Mouse (Mus musculus): ENCODE data around the gene Bank1. TPM values are rescaled to one million over a fixed set of nuclear protein-coding genes. Genes with fewer than 3 reads are reported as not detected.

The Bank1 gene
- total RNA-seq, 2 experiments from 2014 or later = 3.4 TPM; not detected in 1

DNA sequence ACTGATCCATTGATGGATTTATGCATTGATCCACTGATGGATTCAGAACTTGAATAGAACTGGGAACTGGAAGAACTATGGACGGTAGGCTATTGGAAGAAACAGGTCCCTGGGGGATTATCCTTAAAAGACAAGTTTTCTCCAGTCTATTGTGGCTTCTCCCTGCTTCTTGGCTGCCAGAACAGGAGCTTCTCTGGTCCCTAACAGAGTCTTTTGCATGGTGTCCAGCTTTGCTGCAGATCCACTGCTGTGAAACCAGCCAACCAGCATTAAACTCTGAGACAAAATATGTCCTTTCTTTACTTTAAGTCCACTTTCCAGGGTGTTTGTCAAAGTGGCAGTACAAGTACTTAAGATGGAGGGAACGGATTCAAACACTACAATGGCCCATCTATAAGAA lies 178.7 kb downstream of the Bank1 start:
- no peak for ATAC-seq (replicated peaks; ENCODE audit: low FRiP score, poor library complexity, severe bottlenecking)

DNA sequence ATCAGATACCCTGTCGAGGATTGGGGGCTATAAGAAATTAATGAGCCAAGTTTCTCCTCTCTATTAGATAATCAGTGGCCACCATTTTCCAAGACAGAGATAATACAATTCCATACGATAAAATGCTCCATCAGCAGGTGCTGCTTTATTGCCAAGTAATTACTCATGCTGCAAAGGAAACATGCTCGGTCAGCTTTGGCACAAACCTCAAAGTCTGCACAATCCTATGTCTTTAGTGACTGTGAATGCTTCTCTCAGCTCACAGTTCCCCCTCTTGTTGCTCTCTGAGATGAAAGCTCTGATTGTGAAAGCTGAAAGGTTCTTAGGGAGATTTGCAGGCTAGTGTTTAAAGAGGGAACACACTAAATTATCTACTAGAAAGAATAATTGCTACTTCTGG lies 193.9 kb downstream of the Bank1 start:
- ATAC-seq (replicated peaks; ENCODE audit: low FRiP score, poor library complexity, severe bottlenecking) = no peak

DNA sequence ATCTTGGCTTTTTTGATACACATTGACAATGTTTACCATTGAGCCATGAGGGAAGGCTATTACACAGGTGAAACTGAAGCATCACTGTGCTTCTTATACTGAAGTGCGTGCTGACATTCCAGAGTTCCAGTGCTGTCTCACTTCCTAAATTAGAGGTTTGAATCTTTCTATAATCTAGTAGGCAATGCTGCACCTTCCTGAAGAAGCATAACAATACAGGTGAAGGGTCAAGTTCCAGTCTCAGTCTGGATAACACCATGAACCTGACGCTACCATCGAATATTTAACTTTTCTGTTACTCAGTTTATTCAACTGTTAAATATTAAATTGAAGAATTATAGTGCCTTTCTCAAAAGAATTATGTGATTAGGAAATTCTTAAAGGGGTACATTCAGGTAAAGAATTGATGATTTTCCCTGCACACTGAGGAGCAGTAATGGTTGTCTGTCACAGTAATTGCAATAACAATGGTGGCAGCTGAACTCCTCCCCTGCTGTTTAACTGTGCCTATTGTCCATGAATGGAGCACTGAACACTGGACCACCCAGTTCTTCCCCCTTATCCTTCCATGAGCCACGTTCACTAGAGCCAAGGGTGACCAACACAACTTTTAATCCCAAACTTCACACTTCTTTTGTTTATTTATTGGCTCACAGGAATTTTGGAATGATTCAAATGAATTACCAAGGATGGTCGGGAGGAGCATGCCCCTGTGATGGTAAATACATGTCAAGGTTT lies 210.2 kb downstream of the Bank1 start:
- no peak for ATAC-seq (replicated peaks; ENCODE audit: low FRiP score, poor library complexity, severe bottlenecking)

DNA sequence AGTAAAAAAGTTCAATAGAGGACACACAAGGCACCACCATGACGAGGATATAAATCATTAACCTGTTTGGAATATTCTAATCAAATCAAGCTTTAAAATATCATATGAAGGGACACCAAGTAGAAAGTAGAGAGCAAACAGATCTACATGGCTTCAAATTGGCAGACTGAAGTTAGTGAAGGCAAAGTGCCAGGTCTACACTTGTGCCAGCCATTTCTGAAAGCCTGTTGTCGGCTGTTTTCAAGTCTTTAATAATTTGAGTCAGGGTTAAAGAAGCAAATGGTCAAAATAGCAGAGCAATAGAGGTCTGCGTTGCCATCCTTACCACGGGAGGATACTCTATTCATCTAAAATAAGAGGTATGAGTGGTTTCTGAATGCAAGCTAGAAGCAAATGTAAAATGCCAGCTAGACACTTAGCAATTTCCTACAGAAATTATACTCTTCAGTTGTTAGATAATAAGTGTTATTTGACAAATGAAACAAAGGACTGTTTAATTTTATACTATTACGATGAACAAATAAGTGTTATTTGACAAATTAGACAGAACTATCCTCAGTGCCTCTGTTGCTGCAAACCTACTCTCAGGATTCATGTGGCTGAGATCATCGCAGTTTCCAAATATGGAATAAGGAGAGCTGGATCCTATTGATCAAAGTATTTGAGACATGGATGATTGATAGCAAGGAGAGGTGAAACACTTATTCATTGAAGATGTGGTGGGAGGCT lies 216.3 kb downstream of the Bank1 start:
- no peak for ATAC-seq (replicated peaks; ENCODE audit: low FRiP score, poor library complexity, severe bottlenecking)

DNA sequence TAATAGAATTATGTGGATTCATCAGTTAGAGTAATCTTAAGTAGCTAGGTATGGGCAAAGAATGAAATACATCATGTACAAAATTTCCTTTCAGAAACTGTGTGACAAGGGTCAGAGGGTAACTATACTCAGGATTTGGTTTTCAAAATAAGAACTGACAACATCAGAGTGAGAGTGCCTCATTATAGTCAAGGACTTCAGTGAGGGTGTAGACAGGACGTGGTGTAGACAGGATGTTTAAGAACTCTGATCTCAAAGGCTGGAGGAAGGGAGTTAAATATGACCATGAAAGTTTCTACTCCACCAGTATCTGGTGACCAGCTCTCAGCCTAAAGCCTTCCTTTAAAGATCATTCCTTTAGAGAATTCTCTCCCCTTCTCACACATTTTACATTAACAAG lies 219.4 kb downstream of the Bank1 start:
- ATAC-seq (replicated peaks; ENCODE audit: low FRiP score, poor library complexity, severe bottlenecking) = no peak

DNA sequence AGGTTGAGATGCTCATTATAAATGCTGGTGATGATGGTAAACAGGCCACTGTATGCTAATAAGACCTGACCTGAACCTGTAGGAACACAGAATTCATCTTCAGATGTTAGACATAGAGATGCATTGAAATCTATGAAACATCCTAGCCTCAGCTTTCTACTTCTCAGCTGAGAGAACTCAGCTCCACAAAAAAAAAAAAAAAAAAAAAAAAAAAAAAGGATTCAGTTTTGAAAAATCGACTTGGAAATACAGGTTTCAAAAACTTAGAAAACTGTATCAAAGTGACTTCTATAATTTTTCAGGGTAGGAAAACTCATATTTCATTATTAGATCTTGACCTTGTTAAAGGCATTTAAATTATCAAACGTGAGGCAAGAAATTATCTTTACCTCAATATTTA lies 222.5 kb downstream of the Bank1 start:
- no peak for ATAC-seq (replicated peaks; ENCODE audit: low FRiP score, poor library complexity, severe bottlenecking)

DNA sequence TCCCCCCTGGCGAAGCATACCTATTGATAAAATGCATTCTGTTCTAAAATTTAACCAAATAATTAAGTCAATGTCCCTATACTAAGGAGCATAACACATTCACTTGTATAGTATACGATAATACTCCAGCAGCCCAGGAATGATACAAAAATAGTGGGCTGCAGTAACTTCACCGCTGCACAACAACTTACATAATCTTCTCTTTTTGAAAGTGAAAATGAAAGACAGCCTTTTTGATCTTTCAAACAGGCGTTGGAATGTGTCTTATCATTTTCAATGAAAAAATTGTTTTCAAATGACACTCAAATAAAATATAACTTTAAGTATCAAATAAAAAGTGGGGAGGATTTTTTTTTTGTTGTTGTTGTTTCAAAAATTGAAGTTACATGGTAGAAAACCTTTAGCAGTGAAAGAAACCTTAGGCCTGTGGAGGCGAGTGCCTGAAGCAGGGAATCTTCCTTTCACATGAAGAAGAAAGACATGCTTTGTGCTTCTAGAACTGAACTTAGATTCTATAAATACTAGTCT lies 224.8 kb downstream of the Bank1 start:
- no peak for ATAC-seq (replicated peaks; ENCODE audit: low FRiP score, poor library complexity, severe bottlenecking)

DNA sequence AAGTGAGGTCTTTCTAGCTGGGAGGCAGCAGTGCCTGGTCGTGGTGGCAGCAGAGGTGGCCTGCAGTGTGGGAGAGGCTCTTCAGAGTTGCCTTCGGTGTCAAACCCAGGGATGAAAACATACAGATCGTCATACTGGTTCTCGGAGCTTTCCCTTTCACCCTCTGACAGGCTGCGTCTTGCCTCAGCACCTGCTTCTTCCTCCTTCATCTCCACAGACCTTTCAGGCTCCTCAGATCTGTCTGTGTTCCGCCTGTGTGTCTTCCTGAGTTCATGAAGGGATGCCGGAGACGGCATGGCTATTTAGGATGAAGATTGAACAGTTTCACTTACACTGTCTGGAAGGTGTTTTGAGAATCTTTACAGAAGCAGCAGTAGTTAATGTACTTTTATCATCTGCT lies 225.6 kb downstream of the Bank1 start:
- no peak for ATAC-seq (replicated peaks; ENCODE audit: low FRiP score, poor library complexity, severe bottlenecking)

DNA sequence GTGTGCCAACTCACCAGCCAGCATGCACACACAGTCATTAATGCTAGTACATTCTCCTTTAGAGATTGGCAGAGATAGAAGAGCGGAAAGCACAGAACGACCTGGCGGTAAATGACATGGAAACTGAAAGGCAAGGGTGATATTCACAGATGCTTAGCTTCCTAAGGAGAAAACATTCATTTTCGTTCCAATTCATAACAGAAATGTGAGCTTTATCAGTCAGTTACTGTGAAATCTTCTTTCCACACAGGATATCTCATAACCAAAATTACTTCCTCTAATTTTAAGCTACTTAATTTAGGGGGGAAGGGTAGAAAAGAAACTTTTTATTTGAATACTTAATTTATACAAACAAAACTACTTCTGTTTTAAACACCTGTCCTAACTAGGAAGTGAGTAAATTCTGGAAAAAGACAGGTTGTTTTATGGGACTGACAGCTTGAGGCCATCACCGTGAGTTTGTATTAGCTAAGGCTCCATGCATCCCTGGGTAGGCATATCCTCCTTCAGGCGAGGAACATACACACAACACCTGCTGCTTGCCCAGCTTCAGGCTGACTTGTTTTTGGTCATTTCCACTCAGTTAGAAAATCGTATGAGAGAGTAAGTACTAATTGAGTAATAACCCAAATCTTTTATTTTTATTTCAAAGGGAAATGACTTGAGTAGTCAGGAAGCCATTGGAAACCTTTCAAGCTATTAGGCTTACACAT lies 238.8 kb downstream of the Bank1 start:
- no peak for ATAC-seq (replicated peaks; ENCODE audit: low FRiP score, poor library complexity, severe bottlenecking)

DNA sequence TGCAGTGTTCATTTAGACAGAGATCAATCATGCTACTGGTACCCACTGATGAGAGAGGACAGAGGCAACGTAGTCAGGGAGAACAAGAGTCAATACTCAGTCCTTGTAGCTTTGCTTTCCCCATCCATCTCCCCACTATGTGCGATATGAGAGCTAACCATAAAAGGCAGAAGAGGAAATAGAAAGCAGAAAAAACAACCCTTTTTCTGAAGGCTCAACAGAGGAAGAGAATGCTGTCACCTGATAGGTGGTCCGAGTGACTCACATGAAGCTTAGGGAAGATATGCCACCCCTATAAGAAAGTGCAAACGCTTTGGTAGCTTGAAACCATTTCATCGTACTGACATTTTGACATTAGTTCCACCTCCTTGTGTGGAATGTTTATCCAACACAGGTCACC lies 239.4 kb downstream of the Bank1 start:
- no peak for ATAC-seq (replicated peaks; ENCODE audit: low FRiP score, poor library complexity, severe bottlenecking)

DNA sequence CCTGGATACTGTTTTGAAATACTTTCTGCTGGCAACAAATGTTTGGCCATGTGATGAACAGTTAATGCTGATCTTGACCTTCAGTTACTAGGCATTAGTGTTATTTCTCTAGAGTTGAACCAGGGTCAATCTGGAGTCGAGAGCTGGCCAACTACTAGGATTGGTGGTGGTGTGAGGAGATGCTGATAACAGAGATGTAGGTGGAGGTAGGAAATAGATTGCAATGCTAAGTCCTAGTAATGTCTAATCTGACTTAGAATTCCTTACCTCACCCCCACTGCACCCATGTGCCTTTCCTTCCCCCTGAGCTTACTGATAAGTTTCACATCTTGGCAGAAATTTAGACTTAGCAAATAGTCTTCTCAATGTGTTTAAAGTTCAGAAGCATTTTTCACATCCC lies 240.8 kb downstream of the Bank1 start:
- no peak for ATAC-seq (replicated peaks; ENCODE audit: low FRiP score, poor library complexity, severe bottlenecking)

DNA sequence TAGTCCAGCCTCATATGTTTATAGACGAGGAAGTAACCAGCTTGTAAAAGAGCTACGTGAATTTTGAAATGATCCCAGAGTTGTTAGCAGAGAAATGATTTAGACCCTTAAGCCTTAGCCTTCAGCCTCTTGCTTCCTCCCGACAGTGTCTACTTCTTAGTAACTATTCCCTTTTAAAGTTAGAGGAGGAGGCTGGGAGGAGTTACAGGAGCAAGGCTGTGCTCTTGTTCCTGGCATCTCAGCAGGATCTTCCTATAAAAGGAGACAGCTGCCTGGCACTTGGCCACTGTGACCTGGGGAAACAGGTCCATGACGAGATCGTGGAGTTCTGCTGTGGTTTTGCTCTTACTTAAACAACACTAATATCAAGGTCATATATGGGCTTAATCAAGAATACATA lies 241.8 kb downstream of the Bank1 start:
- ATAC-seq (replicated peaks; ENCODE audit: low FRiP score, poor library complexity, severe bottlenecking) = no peak

DNA sequence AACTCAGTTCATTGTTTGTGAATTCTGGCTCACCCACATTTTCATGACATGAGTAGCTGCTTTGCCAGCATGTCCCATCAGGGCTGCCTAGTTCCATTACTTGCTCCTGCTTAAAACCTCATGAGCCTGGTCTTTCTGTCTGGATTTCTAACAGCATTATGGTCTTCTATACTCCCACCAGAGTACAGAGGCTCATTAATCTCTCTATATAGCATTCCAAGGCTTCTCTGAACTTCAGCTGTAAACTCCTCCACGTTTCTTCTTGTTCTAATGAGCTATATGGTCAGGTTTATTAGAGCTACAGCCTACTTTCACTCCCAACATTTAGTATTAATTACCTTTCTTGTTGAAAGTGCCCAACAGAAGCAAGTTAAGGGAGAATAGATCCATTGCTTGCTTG lies 244.6 kb downstream of the Bank1 start:
- no peak for ATAC-seq (replicated peaks; ENCODE audit: low FRiP score, poor library complexity, severe bottlenecking)

DNA sequence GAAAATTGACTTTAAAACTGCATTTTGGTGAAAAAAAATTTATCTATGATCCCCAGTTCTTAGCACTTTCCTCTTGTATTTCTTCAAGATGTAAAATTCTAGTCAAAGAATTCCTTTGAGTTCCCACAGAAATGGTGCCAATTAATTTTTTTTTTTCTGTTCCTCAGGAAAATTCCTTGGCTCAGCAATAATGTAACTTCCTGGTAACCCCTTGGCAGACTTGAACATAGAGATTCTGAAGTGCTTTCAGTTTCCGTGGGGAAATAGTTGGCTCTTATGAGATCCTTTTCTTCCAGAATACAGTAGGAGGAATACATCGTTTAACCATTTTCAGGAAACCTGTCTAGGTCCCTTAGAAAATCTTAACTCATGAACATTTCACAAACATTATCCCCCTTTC lies 247.3 kb downstream of the Bank1 start:
- no peak for ATAC-seq (replicated peaks; ENCODE audit: low FRiP score, poor library complexity, severe bottlenecking)

DNA sequence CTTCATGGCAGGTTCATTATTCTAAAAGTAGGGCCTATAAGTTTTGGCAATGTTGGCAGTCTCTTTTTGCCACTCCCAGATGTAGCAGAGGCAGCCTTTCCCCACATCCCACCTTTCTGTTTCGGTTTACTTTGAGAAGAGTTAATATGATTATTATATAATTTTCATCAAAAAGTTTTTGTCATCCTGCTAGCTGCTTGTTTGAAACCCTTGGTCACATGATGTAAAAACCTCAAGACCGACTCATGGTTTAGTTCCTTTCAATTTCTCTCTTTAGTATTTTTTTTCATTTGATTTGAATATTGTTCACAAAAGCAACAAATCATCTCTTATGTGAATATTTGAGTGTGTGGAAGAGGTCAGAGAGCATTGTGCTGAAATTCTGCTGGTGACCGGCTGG lies 255.5 kb downstream of the Bank1 start:
- no peak for ATAC-seq (replicated peaks; ENCODE audit: low FRiP score, poor library complexity, severe bottlenecking)

DNA sequence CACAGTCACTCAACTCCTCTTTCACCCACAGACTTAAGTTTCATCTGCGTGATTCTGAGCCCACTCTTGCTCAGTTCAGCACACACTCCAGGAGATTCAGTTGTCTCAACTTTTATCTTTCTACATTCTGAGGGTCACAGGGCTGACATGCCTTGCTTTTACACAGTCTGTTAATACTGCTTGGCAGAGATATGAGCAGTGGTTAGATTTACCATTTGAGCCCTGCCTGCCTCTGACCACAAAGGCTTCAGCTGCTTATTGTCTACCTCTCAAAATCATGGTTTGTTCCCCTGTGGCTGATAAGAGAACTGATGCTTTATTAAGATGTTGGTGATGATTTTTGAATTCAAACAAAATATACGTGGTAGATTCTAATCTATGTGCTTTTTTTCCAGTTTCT lies 264.0 kb downstream of the Bank1 start:
- no peak for ATAC-seq (replicated peaks; ENCODE audit: low FRiP score, poor library complexity, severe bottlenecking)

DNA sequence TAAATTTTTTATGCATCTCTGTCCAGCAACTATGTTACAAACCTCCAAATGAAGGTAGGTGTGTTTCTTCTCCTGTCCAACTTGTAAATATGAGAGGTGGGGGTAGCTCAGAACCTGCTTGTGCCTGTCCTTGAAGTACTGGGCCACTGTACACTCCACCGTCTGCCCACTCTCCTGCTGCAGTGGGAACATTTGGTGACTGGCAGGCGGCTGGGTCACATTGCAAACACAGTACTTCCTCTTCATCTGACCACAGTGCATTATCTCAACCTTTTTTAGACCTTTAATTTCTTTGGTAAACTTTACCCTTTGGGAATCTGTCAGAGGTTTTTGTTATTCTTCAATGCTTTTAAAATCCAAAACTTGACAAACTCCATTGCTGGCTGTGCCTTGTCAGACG lies 275.2 kb downstream of the Bank1 start:
- no peak for ATAC-seq (replicated peaks; ENCODE audit: low FRiP score, poor library complexity, severe bottlenecking)

DNA sequence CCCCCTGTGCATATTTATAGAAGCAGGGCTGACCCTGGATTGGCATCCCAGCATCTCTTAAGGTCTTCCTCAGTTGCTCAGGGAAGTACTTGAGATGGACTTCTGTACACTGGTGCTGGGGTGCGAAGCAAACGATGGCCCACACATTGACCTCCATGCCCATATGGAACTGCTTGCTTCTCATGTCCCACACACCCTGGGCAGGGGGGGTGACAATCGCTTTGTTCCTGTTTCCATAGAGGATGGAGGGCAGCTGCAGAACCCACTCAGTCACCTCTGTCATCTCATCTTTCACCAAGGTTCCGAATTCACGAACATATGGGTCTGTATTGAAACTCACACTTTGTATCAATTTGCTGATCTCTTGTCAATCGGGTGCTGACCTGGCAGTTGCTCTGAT lies 275.7 kb downstream of the Bank1 start:
- no peak for ATAC-seq (replicated peaks; ENCODE audit: low FRiP score, poor library complexity, severe bottlenecking)

DNA sequence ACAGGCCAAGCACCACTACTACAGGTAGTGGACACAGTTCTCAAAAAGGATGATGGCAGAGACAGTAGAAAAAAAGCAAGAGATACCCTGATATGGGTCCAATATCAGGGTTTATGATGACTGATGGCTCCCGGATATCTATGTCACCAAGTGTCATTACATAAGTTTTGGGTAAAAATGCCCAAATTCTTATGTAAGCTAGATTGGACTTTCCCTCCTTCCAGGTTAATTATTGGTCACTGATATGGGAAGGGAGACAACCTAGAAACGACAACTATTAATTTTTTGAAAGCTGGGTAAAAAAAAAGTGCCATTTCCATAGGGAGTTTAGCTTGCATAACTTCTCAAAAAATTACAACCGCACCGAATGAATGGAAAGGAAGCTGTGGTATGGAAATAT lies 277.8 kb downstream of the Bank1 start:
- ATAC-seq (replicated peaks; ENCODE audit: low FRiP score, poor library complexity, severe bottlenecking) = no peak

DNA sequence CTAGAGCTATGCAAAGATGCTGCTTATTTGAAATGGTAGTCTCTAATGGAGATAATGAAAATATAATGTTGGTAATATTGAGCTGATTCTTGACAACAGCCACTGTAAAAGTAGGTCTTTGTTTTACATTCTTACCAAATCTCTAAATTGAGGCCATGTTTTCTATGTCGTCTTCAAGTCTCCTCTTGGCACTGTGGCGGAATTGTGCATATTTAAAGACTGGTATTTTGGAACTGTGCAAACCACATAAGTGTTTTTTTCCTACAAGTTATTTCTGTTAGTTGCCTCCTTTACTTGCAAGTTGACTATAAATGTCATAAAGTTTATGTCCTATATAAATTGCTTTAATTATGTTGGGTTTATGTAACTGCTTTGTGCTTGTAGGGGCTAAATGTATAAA lies 280.5 kb downstream of the Bank1 start:
- ATAC-seq (replicated peaks; ENCODE audit: low FRiP score, poor library complexity, severe bottlenecking) = no peak

DNA sequence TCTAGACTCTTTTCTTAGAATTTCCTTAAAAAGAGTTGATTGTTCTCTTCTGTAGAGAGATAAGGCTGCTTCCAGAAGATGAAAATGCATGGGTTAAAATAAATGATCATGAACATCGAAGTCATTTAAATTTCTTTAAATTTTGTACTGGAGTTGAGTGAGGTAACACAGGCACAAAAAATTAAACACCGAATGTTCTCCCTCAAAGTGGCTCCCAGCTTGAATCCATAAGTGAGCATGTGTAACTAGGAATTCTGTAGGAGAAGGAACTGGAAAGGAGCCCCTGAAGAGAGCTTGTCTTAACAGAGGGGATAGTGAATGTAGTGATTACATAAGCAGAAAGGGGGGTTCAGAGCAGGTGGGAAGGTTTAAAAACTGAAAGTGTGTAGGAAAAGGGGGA lies 285.8 kb downstream of the Bank1 start:
- no peak for ATAC-seq (replicated peaks; ENCODE audit: low FRiP score, poor library complexity, severe bottlenecking)

Data from erythroblast, adult 5-6 weeks (primary cell).